Mouse (Mus musculus): ENCODE results near the gene Sept1. TPM values are rescaled to one million over a fixed set of nuclear protein-coding genes. Genes with fewer than 3 reads are reported as not detected.
A peak's percentile ranks its signal among the peaks of the same experiment; 100 is the strongest.

Sept1 gene
- polyA plus RNA-seq, 1 experiment from 2014 or later, result 22.8 TPM

GRCm38 (mm10) chr7:127208295-127208552 is 24.7 kb downstream of the Sept1 start, which contains the start of gene Tbc1d10b:
Gene Tbc1d10b (minus strand): TSS chr7:127208468.
- Histone ChIP-seq H3K27me3 (no peaks in the 10 kb centered on the region), H3K4me3 (peak within 1 kb of the TSS; percentile 90), H3K9me3 (replicated peaks) (no peaks in the 10 kb centered on the region), H3K4me2 (peak within 1 kb of the TSS; percentile 90), H3K36me3 (peaks cover 9% of the 10 kb centered on the region), H3K9ac (peak within 1 kb of the TSS; percentile 94), H3K27ac (peak within 1 kb of the TSS; percentile 93), H3K4me1 (replicated peaks) (peaks cover 32% of the 10 kb centered on the region)
- ATAC-seq (replicated peaks; ENCODE audit: insufficient number of reproducible peaks, insufficient read depth, low FRiP score, low read depth), result no peak
- WGBS, result under 1% methylated on average over 27 of the region's 44 CpGs

GRCm38 (mm10) chr7:127207374-127208294 is 25.3 kb downstream of the Sept1 start:
- H3K4me3 ChIP-seq, result peak overlapping the region; percentile 90
- peak overlapping the region; percentile 90 for H3K4me2 ChIP-seq
- peaks cover 15% of the 10 kb centered on the region for H3K36me3 ChIP-seq
- H3K4me1 ChIP-seq (replicated peaks), result peaks cover 32% of the 10 kb centered on the region
- H3K27ac ChIP-seq, result peak overlapping the region; percentile 93
- WGBS, result under 1% methylated on average over 51 of the region's 53 CpGs
- no peaks in the 10 kb centered on the region for H3K9me3 ChIP-seq (replicated peaks)
- H3K27me3 ChIP-seq, result no peaks in the 10 kb centered on the region
- peak; percentile 6; the same call in 1 of the 2 replicates for ATAC-seq (replicated peaks; ENCODE audit: insufficient number of reproducible peaks, insufficient read depth, low FRiP score, low read depth)
- peak overlapping the region; percentile 94 for H3K9ac ChIP-seq

GRCm38 (mm10) chr7:127206606-127207005 is 26.3 kb downstream of the Sept1 start:
- Histone ChIP-seq H3K4me3 (peak overlapping the region; percentile 90), H3K9ac (peak overlapping the region; percentile 94), H3K4me1 (replicated peaks) (peaks cover 31% of the 10 kb centered on the region), H3K27ac (peak overlapping the region; percentile 93), H3K4me2 (peak overlapping the region; percentile 90), H3K27me3 (no peaks in the 10 kb centered on the region), H3K36me3 (peaks cover 20% of the 10 kb centered on the region), H3K9me3 (replicated peaks) (no peaks in the 10 kb centered on the region)
- ATAC-seq (replicated peaks; ENCODE audit: insufficient number of reproducible peaks, insufficient read depth, low FRiP score, low read depth), result no peak
- 43% methylated on average over 2 of the region's 2 CpGs for WGBS

- H3K4me1 ChIP-seq (replicated peaks), result peaks cover 21% of the 10 kb centered on the region
- WGBS, result 49% methylated on average over 11 of the region's 11 CpGs
- H3K9me3 ChIP-seq (replicated peaks), result no peaks in the 10 kb centered on the region
- peak overlapping the region; percentile 66 for H3K4me3 ChIP-seq
- no peak for ATAC-seq (replicated peaks; ENCODE audit: insufficient number of reproducible peaks, insufficient read depth, low FRiP score, low read depth)
- peak overlapping the region; percentile 50 for H3K9ac ChIP-seq
- peaks cover 70% of the 10 kb centered on the region for H3K36me3 ChIP-seq
- peak overlapping the region; percentile 69 for H3K27ac ChIP-seq
- H3K27me3 ChIP-seq, result no peaks in the 10 kb centered on the region
- H3K4me2 ChIP-seq, result peak overlapping the region; percentile 71
Observed at GRCm38 (mm10) chr7:127196484-127196883, 36.4 kb downstream of the Sept1 start.

- H3K36me3 ChIP-seq, result peaks cover 68% of the 10 kb centered on the region
- H3K9ac ChIP-seq, result peak within 1 kb of the TSS; percentile 58
- H3K4me1 ChIP-seq (replicated peaks), result peaks cover 21% of the 10 kb centered on the region
- H3K4me3 ChIP-seq, result peak within 1 kb of the TSS; percentile 66
- H3K27me3 ChIP-seq, result no peaks in the 10 kb centered on the region
- H3K4me2 ChIP-seq, result peak within 1 kb of the TSS; percentile 71
- ATAC-seq (replicated peaks; ENCODE audit: insufficient number of reproducible peaks, insufficient read depth, low FRiP score, low read depth), result peak; percentile 94
- no peaks in the 10 kb centered on the region for H3K9me3 ChIP-seq (replicated peaks)
- WGBS, result under 1% methylated on average over 51 of the region's 51 CpGs
- peak within 1 kb of the TSS; percentile 79 for H3K27ac ChIP-seq
Observed at GRCm38 (mm10) chr7:127195544-127196295, 37.2 kb downstream of the Sept1 start, which contains the start of gene Cd2bp2. Gene Cd2bp2 (minus strand): TSS chr7:127196050.

GRCm38 (mm10) chr7:127194633-127195029 is 38.3 kb downstream of the Sept1 start:
- ATAC-seq (replicated peaks; ENCODE audit: insufficient number of reproducible peaks, insufficient read depth, low FRiP score, low read depth), result no peak
- H3K36me3 ChIP-seq, result peaks cover 57% of the 10 kb centered on the region

GRCm38 (mm10) chr7:127194011-127194632 is 38.8 kb downstream of the Sept1 start:
- H3K27me3 ChIP-seq, result no peaks in the 10 kb centered on the region
- H3K36me3 ChIP-seq, result peaks cover 52% of the 10 kb centered on the region
- H3K4me2 ChIP-seq, result peak overlapping the region; percentile 71
- H3K4me3 ChIP-seq, result peak overlapping the region; percentile 66; the same call in 1 of the 2 replicates
- no peak overlapping the region for H3K27ac ChIP-seq
- ATAC-seq (replicated peaks; ENCODE audit: insufficient number of reproducible peaks, insufficient read depth, low FRiP score, low read depth), result no peak
- peaks cover 21% of the 10 kb centered on the region for H3K4me1 ChIP-seq (replicated peaks)
- 90% methylated on average over 17 of the region's 17 CpGs for WGBS
- no peaks in the 10 kb centered on the region for H3K9me3 ChIP-seq (replicated peaks)
- H3K9ac ChIP-seq, result no peak overlapping the region; the same call in 1 of the 2 replicates

More at GRCm38 (mm10) chr7:127194633-127195029, 38.3 kb downstream of the Sept1 start:
- Histone ChIP-seq H3K4me2 (peak overlapping the region; percentile 71), H3K4me3 (peak overlapping the region; percentile 66), H3K27me3 (no peaks in the 10 kb centered on the region), H3K9me3 (replicated peaks) (no peaks in the 10 kb centered on the region), H3K4me1 (replicated peaks) (peaks cover 21% of the 10 kb centered on the region), H3K27ac (peak overlapping the region; percentile 79), H3K9ac (peak overlapping the region; percentile 58)
- 72% methylated on average over 7 of the region's 7 CpGs for WGBS

- H3K4me1 ChIP-seq (replicated peaks), result peaks cover 21% of the 10 kb centered on the region
- no peak overlapping the region for H3K4me2 ChIP-seq
- no peak overlapping the region for H3K9ac ChIP-seq
- peaks cover 40% of the 10 kb centered on the region for H3K36me3 ChIP-seq
- H3K9me3 ChIP-seq (replicated peaks), result no peaks in the 10 kb centered on the region
- no peak overlapping the region for H3K4me3 ChIP-seq
- no peak for ATAC-seq (replicated peaks; ENCODE audit: insufficient number of reproducible peaks, insufficient read depth, low FRiP score, low read depth)
- WGBS, result 93% methylated on average over 5 of the region's 5 CpGs
- H3K27ac ChIP-seq, result no peak overlapping the region
- no peaks in the 10 kb centered on the region for H3K27me3 ChIP-seq
Observed at GRCm38 (mm10) chr7:127192989-127193388, 39.9 kb downstream of the Sept1 start.

GRCm38 (mm10) chr7:127190672-127191071 is 42.3 kb downstream of the Sept1 start:
- Histone ChIP-seq H3K27me3 (no peaks in the 10 kb centered on the region), H3K4me3 (no peak overlapping the region), H3K9me3 (replicated peaks) (no peaks in the 10 kb centered on the region), H3K36me3 (peaks cover 34% of the 10 kb centered on the region), H3K4me1 (replicated peaks) (peaks cover 14% of the 10 kb centered on the region), H3K27ac (no peak overlapping the region), H3K9ac (no peak overlapping the region), H3K4me2 (no peak overlapping the region)
- no peak for ATAC-seq (replicated peaks; ENCODE audit: insufficient number of reproducible peaks, insufficient read depth, low FRiP score, low read depth)
- 78% methylated on average over 6 of the region's 6 CpGs for WGBS

- Histone ChIP-seq H3K4me2 (no peak overlapping the region), H3K27ac (no peak overlapping the region), H3K4me1 (replicated peaks) (no peaks in the 10 kb centered on the region), H3K36me3 (peaks cover 24% of the 10 kb centered on the region), H3K9ac (no peak overlapping the region), H3K4me3 (no peak overlapping the region), H3K27me3 (no peaks in the 10 kb centered on the region), H3K9me3 (replicated peaks) (no peaks in the 10 kb centered on the region)
- peak; percentile 59; the same call in 1 of the 2 replicates for ATAC-seq (replicated peaks; ENCODE audit: insufficient number of reproducible peaks, insufficient read depth, low FRiP score, low read depth)
- 72% methylated on average over 17 of the region's 17 CpGs for WGBS
Observed at GRCm38 (mm10) chr7:127188305-127189276, 44.3 kb downstream of the Sept1 start.

Data from heart, embryonic 15.5 days (tissue).